22 mouse cellular contexts compared by ENCODE assay signal in genomic region chr2:177320786-177321320, GRCm38 (mm10). TPM values are rescaled to one million over a fixed set of nuclear protein-coding genes. Genes with fewer than 3 reads are reported as not detected.
A peak's percentile ranks its signal among the peaks of the same experiment; 100 is the strongest.
DNase-seq lines count a peak whose midpoint lies in the region; ATAC-seq and TF ChIP-seq lines count a peak whose summit lies in the region.
"Not testable (repeated sequence)": the region's sequence is repeated elsewhere in the genome, so short reads cannot be mapped to it uniquely, and the experiment has no call there.
"Had no signal": no experiment of that assay in that cellular context is flagged by ENCODE, and none has a peak within 500 bp of the region (broad histone marks: within the 10 kb centered on the region; RNA-seq: fewer than 3 reads in every experiment).

No protein-coding gene starts in this region.

- not testable (repeated sequence) for H3K9me3 ChIP-seq in ES-E14 (ENCODE audit: control insufficient read depth, insufficient read depth, low read depth, low read length); lung, postnatal 0 days (ENCODE audit: low read length)

- H3K4me1 ChIP-seq in ES-E14 (ENCODE audit: control insufficient read depth in 2 of 2, insufficient read depth in 2 of 2, low read length in 2 of 2, poor library complexity in 1 of 2): peaks cover 10 to 12% of the 10 kb centered on the region in 2 experiments; a peak in 3 of 4 replicates
- not testable (repeated sequence) for H3K4me1 ChIP-seq in kidney, adult 2 months (ENCODE audit: control insufficient read depth, insufficient read depth, low read length); lung, postnatal 0 days (ENCODE audit: insufficient read depth, low read depth, low read length)

- not testable (repeated sequence) for H3K27me3 ChIP-seq in kidney, adult 2 months (replicated peaks; ENCODE audit: control insufficient read depth, insufficient read depth, low read length); lung, postnatal 0 days (replicated peaks; ENCODE audit: insufficient read depth, low read length)

- TF ChIP-seq CTCF in kidney, adult 2 months (conservative IDR thresholded peaks at IDR 0.05; ENCODE audit: insufficient read depth, insufficient read length, low read depth, low read length); lung, postnatal 0 days (IDR thresholded peaks at IDR 0.05): not testable (repeated sequence)

- peak; percentile 26 for DNase-seq in 3134 (ENCODE audit: extremely low read depth, insufficient read length, low spot score)
- not testable (repeated sequence) for DNase-seq in ES-E14 (ENCODE audit: low read depth, low spot score); kidney, adult 2 months
- peak; percentile 57 to 69 for DNase-seq in heart, adult 18-20 months
- peak; percentile 25 to 38 for DNase-seq in lung, adult 18-20 months
- peak; percentile 6 for DNase-seq in lung, postnatal 0 days (ENCODE audit: low spot score)
- DNase-seq in lung, postnatal 25 days (ENCODE audit: low spot score): peak; percentile 25
- peak; percentile 6 for DNase-seq in skeletal muscle tissue, adult 2 months (ENCODE audit: low read depth, low spot score)

- not testable (repeated sequence) for H3K4me3 ChIP-seq in ES-E14 (ENCODE audit: insufficient read depth in 1 of 2, low read depth in 1 of 2, low read length in 2 of 2, poor library complexity in 1 of 2, severe bottlenecking in 1 of 2); kidney, adult 2 months (ENCODE audit: insufficient read depth, low read depth, low read length); lung, postnatal 0 days (ENCODE audit: low read depth, low read length)

- peak; percentile 32; the same call in 1 of the 2 replicates for ATAC-seq in lung, postnatal 0 days

- in situ Hi-C loops in ES-E14 (cut with MboI; ENCODE audit: low sequenced_read_pairs in 2 of 2, unreplicated experiment in 2 of 2): not testable (repeated sequence)

- not testable (repeated sequence) for H3K4me2 ChIP-seq in lung, postnatal 0 days (replicated peaks; ENCODE audit: low read depth, low read length)

- not testable (repeated sequence) for TF ChIP-seq POLR2A in kidney, adult 2 months (IDR thresholded peaks at IDR 0.05; ENCODE audit: low read depth, low read length)

- WGBS in kidney, adult 2 months: 54% methylated on average over 2 of the region's 2 CpGs
- 41% methylated on average over 2 of the region's 2 CpGs for WGBS in lung, postnatal 0 days

- H3K27ac ChIP-seq in ES-E14 (ENCODE audit: insufficient read depth, low read depth, low read length, poor library complexity, severe bottlenecking): peak overlapping the region; percentile 42; the same call in 1 of the 2 replicates
- H3K27ac ChIP-seq in kidney, adult 2 months (ENCODE audit: insufficient read depth, low read depth, low read length): peak overlapping the region; percentile 63; the same call in 1 of the 2 replicates
- not testable (repeated sequence) for H3K27ac ChIP-seq in lung, postnatal 0 days (ENCODE audit: low read length)

- not testable (repeated sequence) for H3K36me3 ChIP-seq in ES-E14 (ENCODE audit: control insufficient read depth, insufficient read depth, low read length, poor library complexity, severe bottlenecking); kidney, adult 2 months (ENCODE audit: control insufficient read depth, insufficient read depth, low read length); lung, postnatal 0 days (ENCODE audit: insufficient read depth, low read length)

- H3K9ac ChIP-seq in ES-E14 (ENCODE audit: insufficient read depth, low read depth, low read length, poor library complexity, severe bottlenecking); lung, postnatal 0 days (replicated peaks; ENCODE audit: low read depth): not testable (repeated sequence)

- not testable (repeated sequence) for TF ChIP-seq EP300 in lung, postnatal 0 days (IDR thresholded peaks at IDR 0.05)

RNA-seq across cellular contexts. Expression of gene Gm14412, which starts 3.3 kb away (rescaled TPM):
- 45.0 and 58.9 TPM in 2 replicates for total RNA-seq in ES-E14 (2012; rRNA removed)
- 1 to 10 TPM in 1 of 2 experiments, under 1 TPM in 1; 0.94 to 1.8 TPM for total RNA-seq in heart, adult 18-20 months (2021)
- 0.28 TPM in 1 of 2 replicates, not detected in the other for polyA plus RNA-seq in kidney, adult 2 months (2012; rRNA removed)
- 0.07 and 0.14 TPM in 2 replicates for polyA plus RNA-seq in lung, postnatal 0 days (2015; fragmentation: Nextera tagmentation; extraction: Ambion mirVana)
- polyA plus RNA-seq: CD4-positive, CD25-positive, alpha-beta regulatory T cell, adult 4 months had no signal

RNA-seq across cellular contexts. Expression of gene Gm14409, which starts 54.0 kb away (rescaled TPM):
- total RNA-seq in ES-E14 (2012; rRNA removed): 25.8 and 34.4 TPM in 2 replicates
- 1 to 10 TPM in 1 of 2 experiments, under 1 TPM in 1; 0.94 to 1.1 TPM for total RNA-seq in heart, adult 18-20 months (2021)
- not detected in 2 replicates for polyA plus RNA-seq in kidney, adult 2 months (2012; rRNA removed)
- not detected in 2 replicates for polyA plus RNA-seq in lung, postnatal 0 days (2015; fragmentation: Nextera tagmentation; extraction: Ambion mirVana)
- total RNA-seq: forebrain, postnatal 0 days had no signal
- polyA plus RNA-seq: embryonic facial prominence, embryonic 11.5 days; embryonic facial prominence, embryonic 14.5 days; forebrain, embryonic 10.5 days; forebrain, embryonic 14.5 days; forebrain, postnatal 0 days; frontal cortex, adult 2 months; G1E; heart, adult 2 months; heart, embryonic 12.5 days; heart, embryonic 15.5 days; hindbrain, embryonic 10.5 days; hindbrain, embryonic 13.5 days; hindbrain, embryonic 16.5 days had no signal

Comparison
In these comparisons a context has a peak if more than half of its experiments do, and no peak if none do; other contexts are left out.
1. RNA of gene Gm14412, which starts 3.3 kb away (total RNA-seq): 45.0 to 58.9 TPM in ES-E14; 0.94 to 1.8 TPM in heart, adult 18-20 months; every median in the first group is over 10 times any median in the second.
2. RNA of gene Gm14409, which starts 54.0 kb away (total RNA-seq): 25.8 to 34.4 TPM in ES-E14; 0.94 to 1.1 TPM in heart, adult 18-20 months; every median in the first group is over 10 times any median in the second.